In genomic region chr1:120246946-120247345, GRCm38 (mm10) we compare ENCODE assay signal across 22 mouse cellular contexts.
"Had no signal": no experiment of that assay in that cellular context is flagged by ENCODE, and none has a peak within 500 bp of the region (broad histone marks: within the 10 kb centered on the region; RNA-seq: fewer than 3 reads in every experiment).

No protein-coding gene starts in this region.

- H3K27me3 ChIP-seq: heart, embryonic 13.5 days; heart, embryonic 15.5 days; hindbrain, embryonic 13.5 days; hindbrain, embryonic 15.5 days; kidney, embryonic 15.5 days; limb, embryonic 13.5 days; limb, embryonic 15.5 days; liver, embryonic 12.5 days had no signal

- H3K4me3 ChIP-seq: heart, embryonic 13.5 days; heart, embryonic 15.5 days; hindbrain, embryonic 13.5 days; hindbrain, embryonic 15.5 days; kidney, embryonic 15.5 days; limb, embryonic 13.5 days; limb, embryonic 15.5 days; liver, embryonic 12.5 days had no signal

- H3K36me3 ChIP-seq: hindbrain, embryonic 13.5 days; hindbrain, embryonic 15.5 days; kidney, embryonic 15.5 days; limb, embryonic 13.5 days had no signal

- H3K4me2 ChIP-seq: heart, embryonic 13.5 days; heart, embryonic 15.5 days; hindbrain, embryonic 13.5 days; hindbrain, embryonic 15.5 days; kidney, embryonic 15.5 days; limb, embryonic 13.5 days; limb, embryonic 15.5 days; liver, embryonic 12.5 days had no signal

- H3K9ac ChIP-seq: heart, embryonic 13.5 days; heart, embryonic 15.5 days; hindbrain, embryonic 13.5 days; hindbrain, embryonic 15.5 days; kidney, embryonic 15.5 days; limb, embryonic 13.5 days; limb, embryonic 15.5 days; liver, embryonic 12.5 days; liver, embryonic 14.5 days had no signal

- DNase-seq: gastrocnemius, postnatal 14 days; heart, postnatal 10 days; kidney, adult 11 months; kidney, adult 2 months; kidney, adult 9 months; kidney, postnatal 14 days; kidney, postnatal 36 days; layer of hippocampus, adult 9-11 months; layer of hippocampus, postnatal 36 days; left cerebral cortex, postnatal 4 days had no signal

- H3K4me1 ChIP-seq: kidney, embryonic 15.5 days had no signal

- H3K9me3 ChIP-seq: heart, embryonic 13.5 days; heart, embryonic 15.5 days; hindbrain, embryonic 13.5 days; hindbrain, embryonic 15.5 days; kidney, embryonic 15.5 days; limb, embryonic 13.5 days; limb, embryonic 15.5 days; liver, embryonic 12.5 days had no signal

- ATAC-seq: hindbrain, postnatal 0 days; intestine, embryonic 16.5 days; liver, embryonic 12.5 days had no signal

- H3K27ac ChIP-seq: hindbrain, embryonic 13.5 days; hindbrain, embryonic 15.5 days; hindbrain, postnatal 0 days; kidney, embryonic 15.5 days; kidney, postnatal 0 days; limb, embryonic 13.5 days; liver, embryonic 12.5 days; liver, embryonic 14.5 days had no signal
